Mouse (Mus musculus): ENCODE data around the gene Rilpl1.

- TF ChIP-seq CTCF (IDR thresholded peaks at IDR 0.05; ENCODE audit: extremely low read depth, insufficient read length, insufficient replicate concordance, low read depth, low read length) (no peak), POLR2A (IDR thresholded peaks at IDR 0.05; ENCODE audit: low read depth, low read length) (no peak)
These were observed 45.5 kb downstream of the Rilpl1 start for GRCm38 (mm10) chr5:124485654-124486053.
